Mouse (Mus musculus) heart, postnatal 0 days (tissue): Measurements from ENCODE around the gene Gins1. TPM values are rescaled to one million over a fixed set of nuclear protein-coding genes. Genes with fewer than 3 reads are reported as not detected.
A peak's percentile ranks its signal among the peaks of the same experiment; 100 is the strongest.
"Not testable (repeated sequence)": the region's sequence is repeated elsewhere in the genome, so short reads cannot be mapped to it uniquely, and the experiment has no call there.

Experiments
- ATAC-seq: fragments of 200-750 bp; cut with Nextera tagmentation; 2 replicates; pipeline ENCODE4 v1.8.0; 2017; ENCODE audit warnings: low read depth, moderate number of reproducible peaks, moderate library complexity; ENCODE audit not compliant: insufficient read depth
- DNase-seq: peaks from one replicate; pipeline ENCODE4 v3.0.0-alpha.2; 2016; ENCODE audit warnings: low spot score
- H3K27ac ChIP-seq: fragments of 300-500 bp; sonication (generic); 2 replicates; pipeline ENCODE4 v1.5.1; 2014; ENCODE audit warnings: low read depth, mild to moderate bottlenecking
- H3K27me3 ChIP-seq: fragments of 300-500 bp; sonication (generic); 2 replicates; pipeline ENCODE4 v1.6.1; 2014; ENCODE audit warnings: low read length, mixed read lengths; ENCODE audit not compliant: control insufficient read depth, insufficient read depth
- H3K36me3 ChIP-seq: fragments of 300-500 bp; sonication (generic); replicated peaks from 2 replicates; pipeline ENCODE4 v1.6.1; 2014; ENCODE audit warnings: low read length, mixed read lengths; ENCODE audit not compliant: control insufficient read depth, insufficient read depth
- H3K4me1 ChIP-seq: fragments of 300-500 bp; sonication (generic); 2 replicates; pipeline ENCODE4 v1.6.1; 2014; ENCODE audit warnings: antibody characterized with exemption; ENCODE audit not compliant: control insufficient read depth, insufficient read depth
- H3K4me2 ChIP-seq: fragments of 300-500 bp; sonication (generic); 2 replicates; pipeline ENCODE4 v1.6.1; 2014; ENCODE audit warnings: low read depth, mild to moderate bottlenecking, low read length, moderate library complexity
- H3K4me3 ChIP-seq: fragments of 300-500 bp; sonication (generic); 2 replicates; pipeline ENCODE4 v1.5.1; 2014; ENCODE audit warnings: low read depth, low read length
- H3K9ac ChIP-seq: fragments of 300-500 bp; sonication (generic); replicated peaks from 2 replicates; pipeline ENCODE4 v1.6.1; 2014; ENCODE audit warnings: low read depth, low read length, mixed read lengths
- H3K9me3 ChIP-seq: fragments of 300-500 bp; sonication (generic); replicated peaks from 2 replicates; pipeline ENCODE4 v1.6.1; 2016; ENCODE audit warnings: low read length; ENCODE audit not compliant: control insufficient read depth
- CTCF ChIP-seq: IDR thresholded peaks from 2 replicates; pipeline ENCODE4 v1.5.1; 2016; ENCODE audit warnings: antibody characterized with exemption, control low read depth, low read depth
- EP300 ChIP-seq: IDR thresholded peaks from 2 replicates; pipeline ENCODE4 v1.6.1; 2016; ENCODE audit warnings: antibody characterized with exemption, low read depth
- WGBS: fragments of 180-500 bp; shearing (Covaris S2); extraction: QIAGEN DNeasy Blood & Tissue Kit; methylation state at CpG from one replicate; pipeline ENCODE4 v1.1.7; 2014; 5-methylcytosine and 5-hydroxymethylcytosine counted together
- polyA plus RNA-seq: library from polyadenylated mRNA; unstranded; fragments of >200 nt; fragmentation: Nextera tagmentation; extraction: Ambion mirVana; gene quantifications from 2 replicates; pipeline ENCODE4 v1.2.1, GENCODE M21; 2015
- total RNA-seq: library from RNA; depleted of rRNA; stranded (reverse); fragments of >200 nt; gene quantifications from 2 replicates; pipeline ENCODE4 v1.2.3, GENCODE M21; 2014; ENCODE audit warnings: low replicate concordance

Gins1 gene
- total and polyA plus RNA-seq, 2 experiments from 2014 or later = 1.6 to 7.8 TPM

DNA sequence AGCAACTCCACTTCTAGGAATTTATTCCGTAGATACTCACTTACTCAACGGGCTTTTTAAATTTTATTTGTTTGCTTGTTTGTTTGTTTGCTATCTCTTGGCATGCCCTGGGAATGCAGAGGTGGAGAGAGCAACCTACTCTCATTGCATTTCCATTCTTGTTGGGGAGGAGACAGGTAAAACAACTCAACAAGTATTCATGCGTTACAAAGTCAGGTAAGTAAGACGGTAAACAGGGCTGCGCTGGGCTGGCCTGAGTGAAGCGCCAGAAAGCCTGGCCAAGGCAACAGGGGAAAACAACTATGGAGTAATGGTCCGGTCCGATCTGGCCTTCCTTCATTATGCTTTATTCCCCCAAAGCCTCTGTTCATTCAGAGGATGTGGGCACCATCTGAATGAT is 2.9 kb upstream of the Gins1 start:
- ATAC-seq = no peak
- Histone ChIP-seq H3K4me3 (no peak overlapping the region), H3K27me3 (no peaks in the 10 kb centered on the region), H3K36me3 (no peaks in the 10 kb centered on the region; the same call in 1 of the 2 replicates), H3K9me3 (no peaks in the 10 kb centered on the region), H3K9ac (no peak overlapping the region), H3K27ac (no peak overlapping the region), H3K4me1 (no peaks in the 10 kb centered on the region), H3K4me2 (no peak overlapping the region)
- no peak for DNase-seq
- 89% methylated on average over 8 of the region's 8 CpGs for WGBS
- TF ChIP-seq EP300 (no peak), CTCF (no peak)

DNA sequence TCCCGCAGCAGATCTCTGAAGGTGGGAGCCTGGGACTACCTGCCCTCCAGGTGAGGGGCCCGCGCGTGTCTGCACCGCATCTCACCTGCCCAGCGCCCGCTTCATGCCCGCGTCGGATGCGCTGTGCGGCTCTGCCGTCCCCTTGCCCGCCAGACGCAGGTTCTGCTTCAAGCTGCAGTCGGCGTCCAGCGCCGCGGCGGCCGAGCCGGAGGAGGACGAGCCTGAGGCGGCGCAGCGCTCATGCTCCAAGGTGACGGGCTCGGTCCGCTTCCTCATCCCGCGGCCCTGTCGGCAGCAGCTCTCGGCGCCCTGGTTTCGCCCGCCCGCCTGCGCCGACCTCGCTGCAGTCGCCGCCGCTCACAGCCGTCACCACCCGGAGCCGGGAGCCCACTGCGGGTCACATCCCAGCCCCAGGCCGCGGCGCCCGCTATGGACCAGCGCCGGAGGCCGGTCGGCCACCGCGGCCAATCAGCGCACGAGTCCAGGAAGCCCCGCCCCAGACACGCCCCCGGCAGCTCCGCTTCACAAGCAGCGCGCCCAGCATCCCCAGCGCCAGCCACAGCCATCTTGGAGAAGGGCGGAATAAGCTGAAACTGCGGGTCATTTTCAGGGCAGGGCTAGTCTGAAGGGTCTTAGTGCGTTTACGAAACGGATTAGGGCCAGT is 796 bp upstream of the Gins1 start, which contains the start of gene Abhd12:
Gene Abhd12, minus strand, starts transcription at position 470 of the 664 bp plus-strand sequence.
- Histone ChIP-seq H3K27me3 (no peaks in the 10 kb centered on the region), H3K27ac (peak within 1 kb of the TSS; percentile 82), H3K4me2 (peak within 1 kb of the TSS; percentile 89), H3K9me3 (no peaks in the 10 kb centered on the region), H3K9ac (peak within 1 kb of the TSS; percentile 71), H3K36me3 (no peaks in the 10 kb centered on the region; the same call in 1 of the 2 replicates), H3K4me3 (peak within 1 kb of the TSS; percentile 65), H3K4me1 (no peaks in the 10 kb centered on the region)
- 0% methylated on average over 63 of the region's 72 CpGs for WGBS
- TF ChIP-seq EP300 = no peak
- no peak for TF ChIP-seq CTCF
- ATAC-seq = peak; percentile 98
- peak; percentile 96 for DNase-seq

DNA sequence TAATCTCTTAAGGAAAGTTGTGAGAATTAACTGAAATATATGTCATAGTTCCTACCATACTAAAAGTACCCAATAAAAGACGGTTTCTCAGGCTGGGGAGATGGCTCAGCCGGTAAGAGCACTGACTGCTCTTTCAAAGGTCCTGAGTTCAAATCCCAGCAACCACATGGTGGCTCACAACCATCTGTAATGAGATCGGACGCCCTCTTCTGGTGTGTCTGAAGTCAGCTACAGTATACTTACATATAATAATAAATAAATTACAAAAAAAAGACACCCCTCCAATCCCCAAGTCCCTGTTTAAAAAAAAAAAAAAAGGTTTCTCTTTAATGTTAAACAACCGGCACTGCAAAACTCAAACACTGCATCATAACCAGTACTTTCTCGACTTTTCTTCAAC is 3.7 kb downstream of the Gins1 start:
- not testable (repeated sequence) for H3K27me3 ChIP-seq, H3K4me1 ChIP-seq, ATAC-seq, H3K36me3 ChIP-seq, H3K9me3 ChIP-seq, DNase-seq, H3K9ac ChIP-seq
- WGBS = 43% methylated on average over 6 of the region's 6 CpGs
- Histone ChIP-seq H3K27ac (0 out of 2 replicates have a peak overlapping the region, but pooled peaks have one; percentile 84), H3K4me2 (peak overlapping the region; percentile 67), H3K4me3 (peak overlapping the region; percentile 72; the same call in 1 of the 2 replicates)

DNA sequence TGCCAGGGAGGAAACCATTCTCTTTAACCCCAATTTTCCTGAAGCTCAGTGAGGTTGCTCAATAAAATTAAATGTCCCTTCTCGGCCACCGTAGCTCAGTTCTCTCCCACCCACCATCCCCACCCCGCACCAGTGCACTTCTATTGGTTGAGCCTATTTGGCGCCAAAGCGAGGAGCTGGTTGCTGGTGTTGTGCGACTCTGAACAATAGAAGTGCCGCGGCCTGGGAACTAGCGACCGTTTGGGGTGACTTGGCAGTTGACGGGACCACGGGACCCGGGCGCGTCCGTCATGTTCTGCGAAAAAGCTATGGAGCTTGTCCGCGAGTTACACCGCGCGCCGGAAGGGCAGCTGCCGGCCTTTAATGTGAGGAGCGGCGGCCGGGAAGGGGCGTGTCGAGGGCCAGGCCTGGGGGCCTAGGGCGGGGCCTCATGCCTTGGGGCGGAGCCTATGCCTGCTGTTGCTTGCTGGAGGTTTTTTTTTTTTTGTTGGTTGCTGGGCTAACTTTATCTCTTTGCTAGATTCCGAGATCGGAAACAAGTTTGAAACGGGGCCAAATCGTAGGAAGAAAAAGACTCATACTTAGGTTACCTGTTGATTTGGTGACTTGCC is 4.3 kb downstream of the Gins1 start:
- H3K4me3 ChIP-seq = peak overlapping the region; percentile 72
- peak overlapping the region; percentile 84 for H3K27ac ChIP-seq
- H3K27me3 ChIP-seq = no peaks in the 10 kb centered on the region
- ATAC-seq (peak; percentile 95), DNase-seq (peak; percentile 91)
- H3K36me3 ChIP-seq = no peaks in the 10 kb centered on the region
- H3K4me2 ChIP-seq = peak overlapping the region; percentile 67
- WGBS = under 1% methylated on average over 35 of the region's 35 CpGs
- peak overlapping the region; percentile 57 for H3K9ac ChIP-seq
- 0 out of 2 replicates have a peak, but pooled peaks cover 4% of the 10 kb centered on the region for H3K4me1 ChIP-seq
- TF ChIP-seq EP300 (peak; percentile 76; the same call in 1 of the 2 replicates), CTCF (no peak)
- no peaks in the 10 kb centered on the region for H3K9me3 ChIP-seq

DNA sequence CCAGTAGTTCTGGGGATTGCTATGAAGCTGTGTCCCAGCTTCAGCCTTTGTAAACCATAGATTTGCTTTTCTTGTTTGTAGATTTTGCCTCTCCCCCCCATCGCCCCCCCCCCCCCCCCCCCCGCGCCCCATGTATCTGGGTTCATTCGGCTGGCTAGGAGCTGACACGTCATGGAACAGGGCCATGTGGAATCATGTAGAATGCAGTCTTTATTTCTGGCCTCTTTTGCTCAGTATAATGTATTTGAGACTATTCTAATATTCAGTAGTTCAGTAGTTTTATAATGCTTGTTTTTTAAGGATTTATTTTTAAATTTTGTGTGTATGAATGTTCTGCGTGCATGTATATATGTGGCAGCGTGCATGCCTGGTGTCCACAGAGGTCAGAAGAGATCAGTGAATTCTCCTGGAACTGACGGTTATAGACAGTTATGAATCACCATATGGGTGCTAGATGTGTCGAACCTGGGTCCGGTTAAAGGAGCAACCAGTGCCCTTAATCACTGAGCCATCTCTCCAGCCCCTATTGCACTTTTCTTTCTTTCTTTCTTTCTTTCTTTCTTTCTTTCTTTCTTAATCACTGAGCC is 5.2 kb downstream of the Gins1 start:
- WGBS = 49% methylated on average over 7 of the region's 10 CpGs
- TF ChIP-seq EP300 = no peak
- no peak for TF ChIP-seq CTCF
- no peaks in the 10 kb centered on the region for H3K27me3 ChIP-seq

More for the DNA sequence above, 5.2 kb downstream of the Gins1 start:
- Histone ChIP-seq H3K4me3 (peak overlapping the region; percentile 72), H3K9ac (peak overlapping the region; percentile 57), H3K4me1 (0 out of 2 replicates have a peak, but pooled peaks cover 4% of the 10 kb centered on the region), H3K36me3 (no peaks in the 10 kb centered on the region), H3K9me3 (no peaks in the 10 kb centered on the region), H3K27ac (peak overlapping the region; percentile 84), H3K4me2 (peak overlapping the region; percentile 67)
- ATAC-seq (no peak), DNase-seq (no peak)
